Mouse (Mus musculus) cerebellum, adult 2 months (tissue): ENCODE measurements at regions not wholly inside any gene's neighbourhood (a gene's known extent, or its start where the extent isn't known, plus 50 kb on each side); places are given as distances from the start of the nearest gene placed in this dataset.

Experiments
- CTCF ChIP-seq: fragments of 200-500 bp; IDR thresholded peaks from 2 replicates; pipeline ENCODE4 v1.5.1; 2011; ENCODE audit warnings: low read depth, mild to moderate bottlenecking, control low read depth, low read length, moderate library complexity, borderline replicate concordance; ENCODE audit not compliant: insufficient read depth
- POLR2A ChIP-seq: fragments of 200-500 bp; IDR thresholded peaks from 2 replicates; pipeline ENCODE4 v1.6.1; 2011; ENCODE audit warnings: low read length, control low read depth, borderline replicate concordance; ENCODE audit not compliant: insufficient read depth

DNA sequence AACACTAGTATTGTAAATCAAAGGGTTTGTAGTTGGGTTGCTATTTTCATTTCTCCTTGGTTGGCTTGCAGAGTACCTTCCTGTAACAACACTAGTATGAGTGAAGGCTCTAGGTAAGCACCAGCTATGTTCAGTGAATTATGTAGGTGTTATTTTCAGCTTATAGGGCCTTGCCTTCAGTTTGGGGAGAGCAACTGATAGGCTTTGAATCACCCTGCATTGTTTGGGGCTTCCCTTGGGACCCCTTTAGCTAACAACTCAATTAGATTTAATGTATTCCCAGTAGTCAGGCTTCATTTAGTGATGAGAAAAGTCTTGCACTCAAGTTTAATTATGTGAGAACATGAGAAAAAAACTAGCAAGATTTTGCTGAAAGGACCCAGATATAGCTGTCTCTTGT is 193.6 kb downstream of the Col12a1 start:
- TF ChIP-seq CTCF (no peak), POLR2A (no peak)
